Mouse (Mus musculus) midbrain, embryonic 10.5 days (tissue): Measurements from ENCODE around the gene Nhej1. TPM values are rescaled to one million over a fixed set of nuclear protein-coding genes. Genes with fewer than 3 reads are reported as not detected.

Source experiments
- DNase-seq: peaks from one replicate; pipeline ENCODE4 v3.0.0-alpha.2; 2017; ENCODE audit warnings: low spot score
- H3K27ac ChIP-seq: fragments of 300-500 bp; sonication (generic); replicated peaks from 2 replicates; pipeline ENCODE4 v1.5.1; 2016; ENCODE audit warnings: mild to moderate bottlenecking
- H3K27me3 ChIP-seq: fragments of 300-500 bp; sonication (generic); 2 replicates; pipeline ENCODE4 v1.6.1; 2016; ENCODE audit warnings: low read depth, mild to moderate bottlenecking; ENCODE audit not compliant: poor library complexity, severe bottlenecking
- H3K36me3 ChIP-seq: fragments of 300-500 bp; sonication (generic); 2 replicates; pipeline ENCODE4 v1.6.1; 2016; ENCODE audit warnings: mild to moderate bottlenecking, moderate library complexity
- H3K4me1 ChIP-seq: fragments of 300-500 bp; sonication (generic); 2 replicates; pipeline ENCODE4 v1.6.1; 2016
- H3K4me3 ChIP-seq: fragments of 300-500 bp; sonication (generic); 2 replicates; pipeline ENCODE4 v1.5.1; 2016; ENCODE audit warnings: mild to moderate bottlenecking, moderate library complexity
- H3K9me3 ChIP-seq: fragments of 300-500 bp; sonication (generic); replicated peaks from 2 replicates; pipeline ENCODE4 v1.6.1; 2016; ENCODE audit warnings: mild to moderate bottlenecking
- WGBS: fragments of 180-500 bp; shearing (Covaris S2); methylation state at CpG from one replicate; pipeline ENCODE4 v1.1.7; 2016; 5-methylcytosine and 5-hydroxymethylcytosine counted together
- polyA plus RNA-seq: library from polyadenylated mRNA; unstranded; fragments of >200 nt; fragmentation: Nextera tagmentation; extraction: Ambion mirVana; gene quantifications from 2 replicates; pipeline ENCODE4 v1.2.1, GENCODE M21; 2016

Nhej1 gene
- polyA plus RNA-seq, 1 experiment from 2014 or later, result 15.2 TPM

DNA sequence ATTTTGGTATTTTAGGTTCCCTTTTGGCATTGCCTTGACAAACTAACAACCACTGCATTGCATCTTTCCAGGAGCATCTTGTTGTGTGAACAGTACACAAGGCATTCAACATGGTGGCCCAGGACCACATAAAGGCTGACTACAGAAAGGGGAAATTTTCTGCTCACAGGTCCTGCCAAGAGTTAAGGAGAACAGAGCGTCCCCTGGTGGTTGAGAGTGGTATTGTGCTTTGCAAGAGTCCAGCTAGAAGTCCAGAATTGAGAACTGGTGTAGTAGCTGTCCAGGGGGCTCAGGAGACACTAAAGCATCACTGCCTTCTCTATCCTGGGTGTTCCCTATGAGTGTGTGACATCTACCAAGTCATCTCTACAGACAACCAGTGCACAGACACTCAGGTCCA is 124.5 kb downstream of the Nhej1 start:
- H3K9me3 ChIP-seq, result no peaks in the 10 kb centered on the region
- WGBS, result 0% methylated on average over 1 of the region's 1 CpGs
- no peak overlapping the region for H3K4me3 ChIP-seq
- H3K36me3 ChIP-seq, result no peaks in the 10 kb centered on the region
- peak; percentile 54 for DNase-seq
- no peak overlapping the region for H3K27ac ChIP-seq
- no peaks in the 10 kb centered on the region for H3K27me3 ChIP-seq
- no peaks in the 10 kb centered on the region for H3K4me1 ChIP-seq

DNA sequence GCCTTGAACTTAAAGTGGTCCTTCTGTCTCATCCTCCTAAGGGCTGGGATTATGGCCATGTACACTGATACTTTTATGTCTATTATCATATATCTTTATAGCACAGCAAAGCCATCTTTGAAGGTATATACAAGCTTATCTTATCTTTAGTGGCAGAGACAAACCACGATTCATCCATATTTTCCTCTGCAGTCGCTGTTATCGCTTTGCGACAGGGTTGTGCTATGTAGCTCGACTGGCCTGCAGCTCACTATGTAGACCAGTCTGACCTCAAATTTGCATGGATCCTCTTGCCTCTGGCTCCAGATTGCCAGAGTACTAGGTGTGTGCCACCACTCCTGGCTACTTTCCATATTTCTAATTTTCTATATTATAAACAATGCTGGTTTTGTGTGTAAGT is 125.8 kb downstream of the Nhej1 start:
- Histone ChIP-seq H3K4me3 (no peak overlapping the region), H3K27me3 (no peaks in the 10 kb centered on the region), H3K4me1 (no peaks in the 10 kb centered on the region), H3K36me3 (no peaks in the 10 kb centered on the region), H3K9me3 (no peaks in the 10 kb centered on the region), H3K27ac (no peak overlapping the region)
- WGBS, result 92% methylated on average over 5 of the region's 5 CpGs
- no peak for DNase-seq

DNA sequence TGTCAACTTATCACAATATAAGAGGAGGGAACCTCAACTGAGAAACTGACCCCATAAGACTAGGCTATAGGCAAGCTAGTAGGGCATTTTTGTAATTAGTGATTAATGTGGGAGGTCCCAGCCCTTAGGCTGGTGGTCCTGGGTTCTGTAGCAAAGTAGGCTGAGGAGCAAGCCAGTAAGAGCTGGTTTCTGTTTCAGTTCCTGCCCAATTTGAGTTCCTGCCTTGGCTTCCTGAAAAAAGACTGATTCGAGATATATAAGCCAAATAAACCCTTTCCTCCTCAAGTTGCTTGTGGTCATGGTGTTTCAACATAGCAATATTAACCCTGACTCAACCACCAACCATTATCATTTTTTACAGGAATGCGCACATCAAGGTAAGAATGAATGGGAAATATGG is 127.8 kb downstream of the Nhej1 start:
- H3K36me3 ChIP-seq, result no peaks in the 10 kb centered on the region
- H3K9me3 ChIP-seq, result no peaks in the 10 kb centered on the region
- H3K4me1 ChIP-seq, result no peaks in the 10 kb centered on the region
- DNase-seq, result no peak
- no peak overlapping the region for H3K4me3 ChIP-seq
- no peak overlapping the region for H3K27ac ChIP-seq
- 81% methylated on average over 2 of the region's 2 CpGs for WGBS
- H3K27me3 ChIP-seq, result no peaks in the 10 kb centered on the region

DNA sequence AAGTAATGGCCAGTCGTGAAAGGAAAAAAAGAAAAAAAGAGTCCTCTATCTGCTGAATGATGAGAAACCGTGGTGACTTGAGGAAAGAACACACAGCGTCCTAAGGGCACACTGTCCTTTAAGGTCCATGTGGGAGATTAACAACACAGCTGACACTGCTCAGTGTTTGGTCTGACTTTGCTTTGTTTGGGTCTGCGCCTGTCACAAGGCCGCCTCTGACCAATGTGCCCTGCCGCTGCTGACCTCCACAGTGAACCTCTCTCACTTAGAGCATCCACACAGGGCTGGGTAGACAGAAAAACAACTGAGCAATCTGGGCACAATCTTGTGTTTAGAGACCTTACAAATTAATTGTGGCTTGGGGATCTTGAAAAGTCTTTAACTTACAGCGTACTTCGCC is 148.0 kb downstream of the Nhej1 start:
- Histone ChIP-seq H3K27ac (peak overlapping the region; percentile 9; the same call in 1 of the 2 replicates), H3K36me3 (no peaks in the 10 kb centered on the region), H3K9me3 (no peaks in the 10 kb centered on the region), H3K27me3 (no peaks in the 10 kb centered on the region), H3K4me1 (peaks cover 10% of the 10 kb centered on the region), H3K4me3 (no peak overlapping the region)
- no peak for DNase-seq
- 81% methylated on average over 8 of the region's 8 CpGs for WGBS

DNA sequence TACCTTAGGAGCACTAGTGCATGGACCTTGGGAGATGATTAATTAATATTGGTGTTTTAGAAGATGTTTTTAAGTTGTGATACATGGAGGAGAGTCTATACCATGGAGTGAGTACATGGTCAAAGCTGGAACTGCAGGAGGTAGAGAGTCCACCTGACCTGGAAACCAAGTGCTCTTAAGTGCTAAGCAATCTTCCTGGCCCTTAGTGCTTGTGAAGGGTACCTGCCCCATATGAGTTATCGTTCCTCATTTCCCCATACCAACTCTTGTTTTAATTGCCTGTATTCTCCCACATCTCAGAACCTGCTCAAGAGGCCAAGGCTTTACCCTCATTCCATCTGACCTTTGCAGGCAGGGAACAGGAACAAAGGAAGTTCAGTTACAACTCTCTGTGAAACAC is 149.1 kb downstream of the Nhej1 start:
- no peak for DNase-seq
- H3K9me3 ChIP-seq, result no peaks in the 10 kb centered on the region
- WGBS, result 97% methylated on average over 1 of the region's 1 CpGs
- no peak overlapping the region for H3K27ac ChIP-seq
- no peak overlapping the region for H3K4me3 ChIP-seq
- H3K27me3 ChIP-seq, result no peaks in the 10 kb centered on the region
- H3K36me3 ChIP-seq, result no peaks in the 10 kb centered on the region
- peaks cover 15% of the 10 kb centered on the region for H3K4me1 ChIP-seq

DNA sequence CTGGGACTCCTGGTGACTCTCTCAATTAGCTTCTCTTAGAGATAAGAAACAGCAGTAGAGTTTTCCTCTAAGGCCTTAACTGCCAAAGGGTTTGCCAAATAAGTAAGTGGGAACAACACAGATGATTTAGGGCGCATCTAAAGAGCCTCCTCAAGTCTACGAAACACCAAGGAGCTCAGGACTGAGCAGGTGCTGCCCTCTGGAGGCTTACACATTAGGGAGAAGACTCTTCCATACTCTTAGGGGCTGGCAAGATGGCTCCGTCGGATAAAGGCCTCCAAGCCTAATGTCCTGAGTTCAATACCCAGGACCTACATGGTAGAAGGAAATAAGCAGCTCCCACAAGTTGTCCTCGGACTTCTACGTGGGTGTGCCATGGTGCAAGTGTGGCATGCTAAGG is 151.4 kb downstream of the Nhej1 start:
- H3K27me3 ChIP-seq, result no peaks in the 10 kb centered on the region
- H3K4me1 ChIP-seq, result peaks cover 11% of the 10 kb centered on the region
- H3K9me3 ChIP-seq, result no peaks in the 10 kb centered on the region
- no peaks in the 10 kb centered on the region for H3K36me3 ChIP-seq
- no peak overlapping the region for H3K27ac ChIP-seq
- H3K4me3 ChIP-seq, result no peak overlapping the region
- no peak for DNase-seq
- 82% methylated on average over 6 of the region's 6 CpGs for WGBS

DNA sequence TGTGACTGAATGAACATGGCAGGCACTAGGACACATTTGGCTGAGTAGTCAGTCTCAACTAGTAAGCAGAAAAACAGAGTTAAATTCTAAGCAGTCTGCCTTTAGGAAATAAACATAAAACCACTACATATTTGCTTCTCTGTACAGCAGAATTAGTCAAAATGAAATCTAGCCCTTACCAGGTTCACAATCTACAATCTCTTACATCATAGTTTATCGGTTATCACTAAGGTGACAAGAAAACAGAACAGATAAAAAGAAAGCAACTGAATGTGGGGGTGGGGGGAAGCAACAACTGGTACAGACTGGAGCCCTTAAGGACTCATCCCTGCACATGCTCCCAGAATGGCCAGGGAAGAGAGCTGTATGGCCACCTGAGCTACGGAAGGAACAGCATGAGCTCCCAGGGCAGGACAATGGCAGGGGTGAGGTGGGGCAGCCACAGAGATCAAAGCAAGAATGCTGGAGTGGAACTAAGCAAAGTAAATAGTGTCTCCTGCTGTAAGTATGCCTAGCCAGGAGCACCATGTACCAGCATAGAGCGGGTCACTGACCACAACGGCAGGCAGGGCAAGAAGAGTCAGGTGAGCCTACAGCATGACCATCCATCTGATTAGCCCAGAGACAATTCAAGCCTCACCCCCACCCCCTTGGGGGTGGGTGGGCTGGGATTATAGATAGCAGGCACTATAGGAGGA is 153.5 kb downstream of the Nhej1 start:
- Histone ChIP-seq H3K27ac (no peak overlapping the region), H3K9me3 (no peaks in the 10 kb centered on the region), H3K27me3 (no peaks in the 10 kb centered on the region), H3K4me3 (no peak overlapping the region), H3K4me1 (peaks cover 5% of the 10 kb centered on the region), H3K36me3 (no peaks in the 10 kb centered on the region)
- DNase-seq, result no peak
- WGBS, result 68% methylated on average over 4 of the region's 4 CpGs

DNA sequence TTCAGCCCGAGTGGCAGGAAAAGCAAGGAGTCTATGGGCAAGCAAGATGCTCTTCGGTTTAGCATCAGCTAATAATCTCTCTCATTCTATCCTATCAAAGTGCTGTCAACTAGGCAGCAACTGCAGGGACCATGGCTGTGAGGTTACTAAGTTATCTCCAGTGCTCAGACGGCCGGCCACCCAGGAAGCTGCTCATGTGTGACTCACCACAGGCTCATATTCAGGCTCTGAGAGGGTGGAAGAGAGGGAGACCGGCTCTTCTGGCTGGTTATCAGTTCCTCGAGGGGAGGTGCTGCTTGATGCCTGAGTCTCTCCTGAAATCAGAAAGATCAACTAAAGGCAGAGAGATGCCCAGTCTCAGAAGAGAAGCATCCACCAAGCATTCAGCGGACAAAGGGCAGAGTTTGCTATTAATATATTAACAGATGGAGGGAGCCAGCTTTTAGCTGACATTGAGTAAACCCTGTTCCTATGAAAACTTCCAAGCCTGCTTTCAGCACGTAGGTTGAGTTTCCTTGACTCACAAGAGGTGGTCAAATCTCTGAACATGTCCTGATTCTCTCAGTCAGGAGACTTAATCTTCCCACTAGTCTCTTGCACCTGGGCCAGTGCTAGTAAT is 156.9 kb downstream of the Nhej1 start:
- Histone ChIP-seq H3K36me3 (no peaks in the 10 kb centered on the region), H3K27ac (no peak overlapping the region), H3K4me1 (peaks cover 14% of the 10 kb centered on the region), H3K27me3 (peaks cover 10% of the 10 kb centered on the region), H3K4me3 (no peak overlapping the region), H3K9me3 (no peaks in the 10 kb centered on the region)
- DNase-seq, result no peak
- 83% methylated on average over 8 of the region's 8 CpGs for WGBS

DNA sequence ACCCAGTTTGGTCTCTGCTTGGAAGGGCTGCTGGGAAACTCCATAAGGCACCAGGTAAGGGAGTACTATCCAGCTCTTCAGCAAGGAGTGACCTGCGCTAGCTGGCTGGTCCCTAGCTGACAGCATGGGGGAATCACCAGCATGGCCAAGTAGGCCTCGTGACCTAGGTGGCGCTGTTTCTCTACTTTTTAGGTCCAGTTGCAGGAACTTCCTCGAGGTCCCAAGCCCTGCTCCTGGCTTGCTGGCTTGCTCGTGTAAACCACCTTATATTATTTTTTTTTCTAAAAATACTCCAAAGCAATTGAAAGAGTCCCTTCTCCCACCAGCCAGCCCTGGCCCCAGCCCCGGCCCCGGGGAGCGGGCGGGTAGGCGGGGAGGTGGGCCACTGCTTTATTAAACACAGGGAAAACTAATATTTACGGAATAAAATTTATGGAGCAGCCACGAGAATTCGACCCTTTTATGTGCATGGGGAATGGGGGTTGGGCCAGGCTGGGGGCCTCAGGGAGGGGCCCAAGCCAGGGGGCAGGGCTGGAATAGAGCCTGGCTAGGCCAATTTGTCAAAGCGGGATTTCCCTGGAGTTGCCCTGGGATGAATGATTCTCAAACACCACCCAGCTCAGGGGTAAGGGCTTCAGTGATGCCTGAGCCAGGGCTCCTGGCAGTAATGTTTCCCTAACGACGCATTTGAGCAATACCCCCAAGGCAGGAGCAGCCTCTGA is 160.3 kb downstream of the Nhej1 start:
- H3K4me1 ChIP-seq, result peaks cover 9% of the 10 kb centered on the region
- no peaks in the 10 kb centered on the region for H3K9me3 ChIP-seq
- peak overlapping the region; percentile 39 for H3K4me3 ChIP-seq
- peak overlapping the region; percentile 59; the same call in 1 of the 2 replicates for H3K27ac ChIP-seq
- whole genome bisulfite sequencing, result 29% methylated on average over 16 of the region's 16 CpGs
- peak; percentile 77 for DNase-seq
- peaks cover 16% of the 10 kb centered on the region for H3K27me3 ChIP-seq
- H3K36me3 ChIP-seq, result no peaks in the 10 kb centered on the region

DNA sequence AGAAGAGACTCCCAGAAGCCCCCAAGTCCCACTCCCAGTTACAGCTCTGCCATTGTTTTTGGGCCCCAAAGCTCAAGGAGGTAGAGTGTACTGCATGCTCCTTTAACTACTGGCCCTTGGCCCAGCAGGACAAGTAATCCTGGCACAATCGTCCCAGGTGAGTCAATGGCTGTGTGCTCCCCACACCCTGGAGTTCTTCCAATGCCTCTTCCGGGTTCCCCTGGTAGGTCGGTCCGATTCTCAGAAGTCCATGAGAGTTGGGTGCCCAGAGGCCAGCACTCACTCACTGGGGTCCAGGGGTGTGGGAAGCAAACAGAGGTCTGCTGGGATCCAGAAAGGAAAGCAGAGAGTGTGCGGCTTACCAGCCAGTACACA is 162.2 kb downstream of the Nhej1 start:
- H3K36me3 ChIP-seq, result no peaks in the 10 kb centered on the region
- WGBS, result 92% methylated on average over 5 of the region's 5 CpGs
- no peak overlapping the region for H3K4me3 ChIP-seq
- no peak overlapping the region for H3K27ac ChIP-seq
- no peak for DNase-seq
- H3K4me1 ChIP-seq, result peaks cover 9% of the 10 kb centered on the region
- H3K27me3 ChIP-seq, result peaks cover 24% of the 10 kb centered on the region
- no peaks in the 10 kb centered on the region for H3K9me3 ChIP-seq

DNA sequence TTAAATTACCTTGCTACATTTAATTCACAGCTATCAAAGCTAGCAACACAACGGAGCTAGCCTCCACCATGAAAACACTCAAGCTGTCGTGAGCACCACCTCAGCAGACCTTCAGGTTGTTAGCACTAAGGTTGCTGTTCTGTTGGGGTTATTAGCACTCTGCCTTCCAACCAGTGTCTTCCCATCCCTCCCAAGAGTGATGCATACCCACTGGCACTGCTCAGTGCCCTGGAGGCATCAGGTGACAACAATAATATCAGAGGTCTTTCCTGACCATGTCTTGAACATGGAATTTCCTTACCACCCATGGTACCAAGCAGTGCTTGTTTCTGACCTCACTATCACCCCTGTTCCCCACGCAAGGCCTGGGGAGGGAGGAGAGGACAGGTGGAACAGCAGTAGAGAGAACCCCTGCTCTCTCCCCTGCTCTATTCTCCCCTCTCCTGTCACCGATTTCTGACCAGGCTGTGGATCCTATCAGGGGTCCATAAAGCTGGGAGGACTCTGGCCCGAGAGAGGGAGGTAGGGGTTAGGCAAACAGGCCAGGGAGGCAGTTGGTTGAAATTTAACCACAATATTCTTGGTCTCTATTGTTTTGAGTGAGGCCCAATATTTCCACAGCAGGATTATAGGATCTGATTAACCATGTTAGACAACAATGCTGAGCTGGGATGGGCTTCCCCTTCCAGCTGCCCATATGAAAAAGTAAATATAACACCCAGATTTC is 162.7 kb downstream of the Nhej1 start:
- WGBS, result 86% methylated on average over 5 of the region's 5 CpGs
- no peak overlapping the region for H3K4me3 ChIP-seq
- no peaks in the 10 kb centered on the region for H3K9me3 ChIP-seq
- H3K36me3 ChIP-seq, result no peaks in the 10 kb centered on the region
- H3K27ac ChIP-seq, result no peak overlapping the region
- H3K4me1 ChIP-seq, result peaks cover 9% of the 10 kb centered on the region
- DNase-seq, result no peak
- peaks cover 30% of the 10 kb centered on the region for H3K27me3 ChIP-seq

DNA sequence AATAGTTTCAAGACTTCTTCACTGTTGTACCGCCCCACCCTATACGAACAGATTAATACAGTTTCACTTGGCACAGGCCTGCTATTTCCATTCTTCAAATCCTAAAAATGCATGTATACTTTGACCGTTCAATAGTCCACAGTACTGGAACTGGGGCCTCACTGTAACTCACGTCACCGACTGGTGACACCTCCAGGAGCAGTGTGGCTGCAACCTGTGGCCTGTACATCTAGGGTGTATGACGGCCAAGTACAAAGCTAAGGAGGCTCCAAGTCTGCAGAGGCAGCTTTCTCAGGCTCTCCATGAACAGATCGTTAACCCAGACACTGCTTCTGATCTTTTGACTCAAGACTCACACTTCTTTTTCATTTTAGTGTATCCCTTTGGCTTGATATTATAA is 163.3 kb downstream of the Nhej1 start:
- Histone ChIP-seq H3K36me3 (no peaks in the 10 kb centered on the region), H3K4me1 (peaks cover 9% of the 10 kb centered on the region), H3K9me3 (no peaks in the 10 kb centered on the region), H3K27me3 (peaks cover 35% of the 10 kb centered on the region), H3K4me3 (no peak overlapping the region), H3K27ac (no peak overlapping the region)
- DNase-seq, result no peak
- 91% methylated on average over 7 of the region's 7 CpGs for WGBS
